Comparison of ENCODE assay signal across 8 mouse cellular contexts in genomic region chr17:35979401-35980362, GRCm38 (mm10). TPM values are rescaled to one million over a fixed set of nuclear protein-coding genes. Genes with fewer than 3 reads are reported as not detected.
DNase-seq lines count a peak whose midpoint lies in the region; ATAC-seq and TF ChIP-seq lines count a peak whose summit lies in the region.

TSS of gene Gnl1 (plus strand) at chr17:35979851.
TSS of gene Prr3 (minus strand) at chr17:35980236.

- H3ac ChIP-seq in myocyte (ENCODE audit: control insufficient read depth, insufficient read length) = peak within 1 kb of the TSS; percentile 38

- H3K27me3 ChIP-seq in heart, embryonic 11.5 days (ENCODE audit: control insufficient read depth, insufficient read depth, low read length) = no peaks in the 10 kb centered on the region
- no peaks in the 10 kb centered on the region for H3K27me3 ChIP-seq in kidney, embryonic 16.5 days (ENCODE audit: insufficient read depth, low read length)
- no peaks in the 10 kb centered on the region for H3K27me3 ChIP-seq in liver, adult 2 months (ENCODE audit: control insufficient read depth, insufficient read depth, low read length)
- no peaks in the 10 kb centered on the region for H3K27me3 ChIP-seq in myocyte (ENCODE audit: control insufficient read depth, insufficient read depth, insufficient read length)
- H3K27me3 ChIP-seq in splenic B cell, adult 2 months (ENCODE audit: control insufficient read depth, insufficient read depth, low read length, poor library complexity, severe bottlenecking) = no peaks in the 10 kb centered on the region

- peak within 1 kb of the TSS; percentile 89 for H3K9ac ChIP-seq in heart, embryonic 11.5 days (ENCODE audit: low read depth, low read length)
- H3K9ac ChIP-seq in kidney, embryonic 16.5 days (replicated peaks; ENCODE audit: low read length) = peak within 1 kb of the TSS; percentile 79
- peak within 1 kb of the TSS; percentile 86 for H3K9ac ChIP-seq in liver, adult 2 months (ENCODE audit: low read depth, low read length)

- peak within 1 kb of the TSS; percentile 96 for H3K27ac ChIP-seq in heart, embryonic 11.5 days (ENCODE audit: low read depth, low read length)
- peak within 1 kb of the TSS; percentile 96 for H3K27ac ChIP-seq in kidney, embryonic 16.5 days (ENCODE audit: low read length)
- peak within 1 kb of the TSS; percentile 80 for H3K27ac ChIP-seq in liver, adult 2 months (replicated peaks; ENCODE audit: insufficient read depth, low read depth, low read length)

- H3K4me1 ChIP-seq in heart, embryonic 11.5 days (ENCODE audit: control insufficient read depth, insufficient read depth, low read length) = peaks cover 13% of the 10 kb centered on the region
- H3K4me1 ChIP-seq in kidney, embryonic 16.5 days (ENCODE audit: insufficient read depth, low read length) = peaks cover 17% of the 10 kb centered on the region
- H3K4me1 ChIP-seq in liver, adult 2 months (ENCODE audit: control insufficient read depth, insufficient read depth, low read length) = peaks cover 12% of the 10 kb centered on the region

- H3K36me3 ChIP-seq in heart, embryonic 11.5 days (ENCODE audit: control insufficient read depth, insufficient read depth, low read length) = peaks cover 6% of the 10 kb centered on the region; the same call in 1 of the 2 replicates
- H3K36me3 ChIP-seq in kidney, embryonic 16.5 days (ENCODE audit: insufficient read depth, low read length) = peaks cover 30% of the 10 kb centered on the region
- H3K36me3 ChIP-seq in liver, adult 2 months (ENCODE audit: control insufficient read depth, insufficient read depth, low read length) = peaks cover 1% of the 10 kb centered on the region; the same call in 1 of the 2 replicates
- peaks cover 4% of the 10 kb centered on the region for H3K36me3 ChIP-seq in myocyte (ENCODE audit: control insufficient read depth, insufficient read depth)
- peaks cover 5% of the 10 kb centered on the region; the same call in 1 of the 2 replicates for H3K36me3 ChIP-seq in splenic B cell, adult 2 months (ENCODE audit: control insufficient read depth, insufficient read depth, low read length, poor library complexity, severe bottlenecking)

- peak; percentile 89 to 92 for DNase-seq in B cell, adult 2 months
- DNase-seq in brain, adult 2 months (ENCODE audit: low read depth, low spot score) = peak; percentile 96
- peak; percentile 84 for DNase-seq in liver, adult 2 months (ENCODE audit: extremely low read depth, low read depth, low spot score)
- DNase-seq in splenic B cell, adult 2 months (ENCODE audit: low read depth, low spot score) = peak; percentile 94

- H3K9me3 ChIP-seq in heart, embryonic 11.5 days (replicated peaks; ENCODE audit: control insufficient read depth, low read length) = no peaks in the 10 kb centered on the region
- H3K9me3 ChIP-seq in kidney, embryonic 16.5 days (ENCODE audit: low read length) = no peaks in the 10 kb centered on the region

- no peaks in the 10 kb centered on the region; the same call in 1 of the 2 replicates for H3K79me2 ChIP-seq in liver, adult 2 months (ENCODE audit: control insufficient read depth, insufficient read depth, low read length)
- peaks cover 39% of the 10 kb centered on the region for H3K79me2 ChIP-seq in myocyte (ENCODE audit: control insufficient read depth, insufficient read depth)

- no peak for TF ChIP-seq POLR2A in liver, adult 2 months (IDR thresholded peaks at IDR 0.05; ENCODE audit: extremely low read depth, insufficient read depth, low read length)
- TF ChIP-seq POLR2A in myocyte (IDR thresholded peaks at IDR 0.05; ENCODE audit: insufficient read length, low read depth) = no peak

- peak; percentile 77 for ATAC-seq in erythroblast, adult 5-6 weeks (replicated peaks; ENCODE audit: low FRiP score, poor library complexity, severe bottlenecking)
- peak; percentile 87 for ATAC-seq in heart, embryonic 11.5 days (replicated peaks; ENCODE audit: insufficient number of reproducible peaks, low FRiP score, low TSS enrichment)
- ATAC-seq in kidney, embryonic 16.5 days (ENCODE audit: low FRiP score, low TSS enrichment) = peak; percentile 92

- WGBS in heart, embryonic 11.5 days (ENCODE audit: insufficient replicate concordance) = under 1% methylated on average over 61 of the region's 109 CpGs
- WGBS in kidney, embryonic 16.5 days = under 1% methylated on average over 73 of the region's 109 CpGs
- under 1% methylated on average over 77 of the region's 109 CpGs for WGBS in liver, adult 2 months

- peak within 1 kb of the TSS; percentile 90 for H3K4me3 ChIP-seq in heart, embryonic 11.5 days (ENCODE audit: low read depth, low read length)
- peak within 1 kb of the TSS; percentile 73 for H3K4me3 ChIP-seq in kidney, embryonic 16.5 days (ENCODE audit: low read length)
- peak within 1 kb of the TSS; percentile 91 for H3K4me3 ChIP-seq in liver, adult 2 months (ENCODE audit: insufficient read depth, low read depth, low read length)
- peak within 1 kb of the TSS; percentile 95 for H3K4me3 ChIP-seq in myocyte

- 0 out of 2 replicates have a peak, but pooled peaks have one; percentile 1 for TF ChIP-seq CTCF in liver, adult 2 months (IDR thresholded peaks at IDR 0.05; ENCODE audit: low read depth, low read length)

- H3K4me2 ChIP-seq in heart, embryonic 11.5 days = peak within 1 kb of the TSS; percentile 94
- peak within 1 kb of the TSS; percentile 69 for H3K4me2 ChIP-seq in kidney, embryonic 16.5 days (replicated peaks; ENCODE audit: low read depth, low read length)
- peak within 1 kb of the TSS; percentile 97 for H3K4me2 ChIP-seq in myocyte (ENCODE audit: low read depth)

TF ChIP-seq in myocyte, 11 proteins besides CTCF, POLR2A, EP300 and RAD21:
- peak in 1 of 3 experiments; percentile 2 for TF ChIP-seq MYOG (IDR thresholded peaks at IDR 0.05; ENCODE audit: control insufficient read depth in 1 of 3, insufficient read depth in 1 of 3, insufficient read length in 2 of 3, low read depth in 2 of 3)
- no peak for TF ChIP-seq TCF12 (IDR thresholded peaks at IDR 0.05; ENCODE audit: insufficient read depth, poor library complexity, severe bottlenecking)

RNA-seq across cellular contexts. Expression of gene Gnl1, which starts in this region (rescaled TPM):
- total RNA-seq in erythroblast, adult 5-6 weeks (2015; ENCODE audit: low replicate concordance) = 1.5 and 3.3 TPM in 2 replicates
- 2.0 and 4.3 TPM in 2 replicates for total RNA-seq in erythroblast, adult 5-6 weeks (2017; ENCODE audit: low replicate concordance)
- polyA plus RNA-seq in heart, embryonic 11.5 days (2014; fragmentation: Nextera tagmentation; extraction: Ambion mirVana) = 26.1 and 29.1 TPM in 2 replicates
- 55.7 and 57.8 TPM in 2 replicates for polyA plus RNA-seq in kidney, embryonic 16.5 days (2015; fragmentation: Nextera tagmentation; extraction: Ambion mirVana)
- total RNA-seq in liver, adult 2 months (2014; rRNA removed) = 8.8 and 9.3 TPM in 2 replicates
- 8.4 and 8.9 TPM in 2 replicates for polyA plus RNA-seq in liver, adult 2 months (2012; rRNA removed)
- polyA plus RNA-seq in myocyte (2012; fragmentation: generic; extraction: Trizol) = 64.1 TPM

RNA-seq across cellular contexts. Expression of gene Prr3, which starts in this region (rescaled TPM):
- total RNA-seq in erythroblast, adult 5-6 weeks (2015; ENCODE audit: low replicate concordance) = 2.3 TPM in 1 of 2 replicates, not detected in the other
- 3.0 and 5.4 TPM in 2 replicates for total RNA-seq in erythroblast, adult 5-6 weeks (2017; ENCODE audit: low replicate concordance)
- polyA plus RNA-seq in heart, embryonic 11.5 days (2014; fragmentation: Nextera tagmentation; extraction: Ambion mirVana) = 17.4 TPM in 2 replicates
- 46.6 and 47.9 TPM in 2 replicates for polyA plus RNA-seq in kidney, embryonic 16.5 days (2015; fragmentation: Nextera tagmentation; extraction: Ambion mirVana)
- 1.8 and 2.9 TPM in 2 replicates for total RNA-seq in liver, adult 2 months (2014; rRNA removed)
- polyA plus RNA-seq in liver, adult 2 months (2012; rRNA removed) = 5.0 and 8.3 TPM in 2 replicates
- 14.1 TPM for polyA plus RNA-seq in myocyte (2012; fragmentation: generic; extraction: Trizol)

Comparison
In these comparisons a context has a peak if more than half of its experiments do, and no peak if none do; other contexts are left out.
1. Peak in every context shown above with its lines: DNase-seq, ATAC-seq, H3K4me3 ChIP-seq and H3K27ac ChIP-seq.